Mouse (Mus musculus): ENCODE measurements around the gene Ebf1.

- TF ChIP-seq POLR2A (IDR thresholded peaks at IDR 0.05; ENCODE audit: insufficient read depth, low read length) = no peak
- TF ChIP-seq CTCF (IDR thresholded peaks at IDR 0.05; ENCODE audit: low read depth, low read length) = peak; percentile 49
- no peak for TF ChIP-seq EP300 (IDR thresholded peaks at IDR 0.05; ENCODE audit: insufficient read depth, low read depth, low read length)
Observed at GRCm38 (mm10) chr11:44613411-44614180, 3.5 kb upstream of the Ebf1 start.
